Mouse (Mus musculus): ENCODE data around the gene Ubap2. TPM values are rescaled to one million over a fixed set of nuclear protein-coding genes. Genes with fewer than 3 reads are reported as not detected.

Ubap2 gene
- total RNA-seq (2023) = 10 to 100 TPM; 27.0 to 27.7 TPM

DNA sequence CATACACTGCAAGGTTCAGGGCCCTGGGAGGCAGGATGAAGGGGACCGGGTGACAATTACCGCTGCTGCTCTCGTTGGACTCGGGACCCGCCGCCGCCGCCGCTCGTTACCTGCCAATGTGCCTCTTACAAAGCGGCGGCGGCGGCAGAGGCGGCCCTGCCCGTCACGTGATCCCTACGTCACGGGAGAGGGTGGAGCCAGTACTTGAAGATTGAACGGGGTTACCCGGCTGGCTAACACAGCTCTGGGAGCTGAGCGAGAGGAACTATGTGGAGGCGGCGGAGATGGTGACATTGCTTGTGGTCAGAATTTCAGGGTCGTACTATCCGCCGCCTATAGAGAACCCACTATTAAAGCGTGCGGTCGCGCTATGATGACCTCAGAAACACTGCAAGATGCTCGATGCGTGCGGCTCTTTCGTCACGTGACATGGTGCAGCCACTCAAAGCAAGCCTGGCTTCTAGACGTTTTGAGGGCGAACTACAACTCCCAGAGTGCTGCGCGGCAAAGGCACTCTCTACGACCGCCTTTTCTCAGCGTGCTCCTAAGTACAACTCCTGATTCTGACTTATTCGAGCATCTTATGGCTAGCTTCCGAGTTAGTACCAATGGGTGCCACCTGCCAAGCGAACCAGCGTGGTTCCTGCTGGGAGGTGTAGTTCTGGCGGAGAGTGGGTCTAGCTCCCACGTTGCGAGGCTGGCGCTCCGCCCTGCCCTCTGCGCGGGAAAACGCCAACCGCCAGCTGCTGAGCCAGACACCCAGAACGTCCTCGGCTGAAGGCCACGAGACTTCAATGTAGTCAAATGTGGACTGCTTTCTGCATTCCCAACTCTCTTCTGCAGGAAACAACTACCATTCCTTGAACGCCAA is at the start of gene Ubap2:
Gene Ubap2 (minus strand): TSS at position 165 of the 871 bp plus-strand sequence.

DNA sequence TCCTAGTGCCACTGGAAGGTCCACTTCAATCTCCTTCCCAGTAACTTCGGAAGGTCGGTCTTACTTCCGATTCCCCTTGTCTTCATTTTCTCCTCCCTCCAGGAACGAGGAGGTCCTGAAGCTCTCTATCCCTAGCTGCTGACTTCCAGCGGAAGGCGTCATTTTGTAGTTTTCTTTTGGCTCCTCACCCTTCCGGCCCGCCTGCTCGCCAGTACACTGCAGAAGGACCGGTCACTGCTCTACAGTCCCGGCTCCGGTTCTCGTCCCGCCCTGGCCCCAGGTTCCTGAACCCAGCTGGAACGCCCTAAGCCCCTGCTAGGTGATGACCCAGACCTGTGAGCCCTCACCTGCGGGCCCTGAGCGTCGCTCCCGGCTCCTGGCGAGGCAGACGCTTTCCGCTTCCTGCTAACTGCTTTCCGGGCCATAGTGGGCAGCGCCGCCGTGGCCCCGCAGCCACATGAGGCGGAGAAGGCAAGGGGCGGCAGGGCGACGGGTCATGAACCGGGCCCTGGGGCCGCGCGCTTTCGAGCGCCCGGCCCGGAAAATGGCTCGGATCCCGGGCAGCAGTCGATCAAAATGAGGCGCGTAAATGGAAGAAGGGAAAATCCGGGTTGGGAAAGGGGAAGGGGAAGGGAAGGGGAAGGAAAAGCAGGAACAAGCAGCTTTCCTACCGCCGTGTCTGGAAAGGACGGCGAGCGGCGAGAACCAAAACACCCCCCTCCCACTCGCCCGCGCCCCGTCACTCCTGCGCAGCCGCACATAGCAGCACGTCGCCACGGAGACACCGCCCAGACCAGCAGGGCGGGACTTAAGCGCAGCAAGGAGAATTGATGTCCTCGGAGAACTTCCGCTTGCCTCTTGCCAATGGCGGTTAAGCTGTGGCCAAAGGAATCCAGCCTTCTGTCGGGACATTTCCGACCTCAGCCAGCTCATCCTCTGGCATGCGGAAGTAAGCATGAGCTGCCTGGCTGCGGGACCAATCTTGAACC is 39.5 kb upstream of the Ubap2 start, which contains the start of gene Dcaf12:
Gene Dcaf12 (minus strand): TSS at position 749 of the 989 bp plus-strand sequence.

Other genes with a start within 250 kb of the Ubap2 start
- gene Aqp7, start 227.0 kb downstream of the Ubap2 start, total RNA-seq (2023) = not detected
- not detected for gene Aqp3, start 177.0 kb downstream of the Ubap2 start, total RNA-seq (2023)
- 10 to 100 TPM; 19.1 to 23.1 TPM for gene Nol6, start 150.7 kb downstream of the Ubap2 start, total RNA-seq (2023)
- 10 to 100 TPM; 50.1 to 54.7 TPM for gene Ube2r2, start 139.4 kb downstream of the Ubap2 start, total RNA-seq (2023)
- 10 to 100 TPM; 61.3 to 72.0 TPM for gene Dcaf12, start 39.7 kb upstream of the Ubap2 start, total RNA-seq (2023)
- 10 to 100 TPM; 58.7 to 75.0 TPM for gene Ubap1, start 73.9 kb upstream of the Ubap2 start, total RNA-seq (2023)
- gene Kif24, start 189.7 kb upstream of the Ubap2 start, total RNA-seq (2023) = 1 to 10 TPM; 8.9 TPM
- gene Nudt2, start 190.0 kb upstream of the Ubap2 start, total RNA-seq (2023) = 1 to 10 TPM; 3.6 to 6.1 TPM
- not detected for gene AI464131, start 227.9 kb upstream of the Ubap2 start, total RNA-seq (2023)
- not detected for gene 1110017D15Rik, start 242.2 kb upstream of the Ubap2 start, total RNA-seq (2023)